Mouse (Mus musculus): Measurements from ENCODE around the gene Wfdc11. TPM values are rescaled to one million over a fixed set of nuclear protein-coding genes. Genes with fewer than 3 reads are reported as not detected.

Gene Wfdc11
- polyA plus RNA-seq, 1 experiment: not detected

- no peak within 1 kb of the TSS for H3K4me3 ChIP-seq (replicated peaks)
- peaks cover 14% of the 10 kb centered on the region for H3K27me3 ChIP-seq (replicated peaks)
These were observed 10.9 kb upstream of the Wfdc11 start, which contains the start of gene Wfdc13 for GRCm38 (mm10) chr2:164684807-164685206. Gene Wfdc13 (plus strand): TSS chr2:164685107.

GRCm38 (mm10) chr2:164679906-164680305 is 6.0 kb upstream of the Wfdc11 start:
- Histone ChIP-seq H3K4me3 (replicated peaks) (no peak overlapping the region), H3K36me3 (replicated peaks; ENCODE audit: low read length) (no peaks in the 10 kb centered on the region), H3K4me1 (peaks cover 14% of the 10 kb centered on the region), H3K9me3 (peaks cover 7% of the 10 kb centered on the region), H3K27me3 (replicated peaks) (peaks cover 6% of the 10 kb centered on the region)
- no peak for TF ChIP-seq GATA1 (IDR thresholded peaks at IDR 0.05; ENCODE audit: borderline replicate concordance, low read length)
- TF ChIP-seq FLI1 (IDR thresholded peaks at IDR 0.05; ENCODE audit: low read length): no peak

More at GRCm38 (mm10) chr2:164684807-164685206, 10.9 kb upstream of the Wfdc11 start, which contains the start of gene Wfdc13:
- Histone ChIP-seq H3K4me1 (peaks cover 3% of the 10 kb centered on the region), H3K36me3 (replicated peaks; ENCODE audit: low read length) (no peaks in the 10 kb centered on the region), H3K9me3 (no peaks in the 10 kb centered on the region)
- TF ChIP-seq FLI1 (IDR thresholded peaks at IDR 0.05; ENCODE audit: low read length): no peak
- no peak for TF ChIP-seq GATA1 (IDR thresholded peaks at IDR 0.05; ENCODE audit: borderline replicate concordance, low read length)

GRCm38 (mm10) chr2:164678848-164679625 is 5.2 kb upstream of the Wfdc11 start:
- Histone ChIP-seq H3K4me1 (peaks cover 14% of the 10 kb centered on the region), H3K27me3 (replicated peaks) (peaks cover 5% of the 10 kb centered on the region), H3K36me3 (replicated peaks; ENCODE audit: low read length) (no peaks in the 10 kb centered on the region), H3K9me3 (peaks cover 7% of the 10 kb centered on the region), H3K4me3 (replicated peaks) (peak overlapping the region; percentile 78)
- TF ChIP-seq FLI1 (IDR thresholded peaks at IDR 0.05; ENCODE audit: low read length) (no peak), GATA1 (IDR thresholded peaks at IDR 0.05; ENCODE audit: borderline replicate concordance, low read length) (no peak)

GRCm38 (mm10) chr2:164676916-164677685 is 3.2 kb upstream of the Wfdc11 start:
- Histone ChIP-seq H3K4me3 (replicated peaks) (no peak overlapping the region), H3K9me3 (peaks cover 11% of the 10 kb centered on the region), H3K4me1 (peaks cover 14% of the 10 kb centered on the region), H3K27me3 (replicated peaks) (peaks cover 3% of the 10 kb centered on the region), H3K36me3 (replicated peaks; ENCODE audit: low read length) (no peaks in the 10 kb centered on the region)
- TF ChIP-seq GATA1 (IDR thresholded peaks at IDR 0.05; ENCODE audit: borderline replicate concordance, low read length) (no peak), FLI1 (IDR thresholded peaks at IDR 0.05; ENCODE audit: low read length) (no peak)

- TF ChIP-seq FLI1 (IDR thresholded peaks at IDR 0.05; ENCODE audit: low read length) (no peak), GATA1 (IDR thresholded peaks at IDR 0.05; ENCODE audit: borderline replicate concordance, low read length) (no peak)
- Histone ChIP-seq H3K27me3 (replicated peaks) (peaks cover 3% of the 10 kb centered on the region), H3K9me3 (peaks cover 11% of the 10 kb centered on the region), H3K4me1 (peaks cover 14% of the 10 kb centered on the region), H3K4me3 (replicated peaks) (no peak overlapping the region), H3K36me3 (replicated peaks; ENCODE audit: low read length) (no peaks in the 10 kb centered on the region)
These were observed 2.2 kb upstream of the Wfdc11 start for GRCm38 (mm10) chr2:164676103-164676502.

GRCm38 (mm10) chr2:164670938-164671337 is 2.9 kb downstream of the Wfdc11 start:
- Histone ChIP-seq H3K36me3 (replicated peaks; ENCODE audit: low read length) (no peaks in the 10 kb centered on the region), H3K9me3 (peaks cover 25% of the 10 kb centered on the region), H3K27me3 (replicated peaks) (peaks cover 3% of the 10 kb centered on the region), H3K4me1 (no peaks in the 10 kb centered on the region), H3K4me3 (replicated peaks) (no peak overlapping the region)
- TF ChIP-seq FLI1 (IDR thresholded peaks at IDR 0.05; ENCODE audit: low read length) (no peak), GATA1 (IDR thresholded peaks at IDR 0.05; ENCODE audit: borderline replicate concordance, low read length) (no peak)

GRCm38 (mm10) chr2:164670261-164670660 is 3.6 kb downstream of the Wfdc11 start:
- no peak overlapping the region for H3K4me3 ChIP-seq (replicated peaks)
- peaks cover 2% of the 10 kb centered on the region for H3K27me3 ChIP-seq (replicated peaks)
- no peaks in the 10 kb centered on the region for H3K4me1 ChIP-seq
- H3K9me3 ChIP-seq: peaks cover 21% of the 10 kb centered on the region
- TF ChIP-seq FLI1 (IDR thresholded peaks at IDR 0.05; ENCODE audit: low read length) (no peak), GATA1 (IDR thresholded peaks at IDR 0.05; ENCODE audit: borderline replicate concordance, low read length) (no peak)
- H3K36me3 ChIP-seq (replicated peaks; ENCODE audit: low read length): no peaks in the 10 kb centered on the region

DNA sequence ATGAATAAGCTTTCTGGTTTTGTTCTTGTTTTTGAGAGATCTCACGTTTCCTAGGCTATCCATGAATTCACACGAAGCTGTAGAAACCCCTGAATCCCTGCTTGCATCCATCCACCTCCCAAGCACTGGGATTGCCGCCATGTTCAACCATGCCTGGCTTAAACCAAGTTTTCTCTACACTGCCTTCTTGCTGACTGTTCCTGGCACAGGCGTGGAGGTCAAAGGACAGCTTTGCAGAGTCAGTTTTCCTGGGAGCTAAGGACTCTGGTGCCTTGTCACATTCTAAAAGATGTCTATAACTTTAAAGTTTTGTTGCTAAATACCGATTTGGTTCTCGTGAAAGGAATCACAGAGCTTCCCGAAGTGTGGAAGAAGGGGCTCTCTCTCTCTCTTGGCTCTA is 9.0 kb downstream of the Wfdc11 start:
- no peak overlapping the region for H3K4me3 ChIP-seq (replicated peaks)
- no peaks in the 10 kb centered on the region for H3K4me1 ChIP-seq
- H3K9me3 ChIP-seq: peaks cover 17% of the 10 kb centered on the region
- no peaks in the 10 kb centered on the region for H3K27me3 ChIP-seq (replicated peaks)
- no peaks in the 10 kb centered on the region for H3K36me3 ChIP-seq (replicated peaks; ENCODE audit: low read length)
- no peak for TF ChIP-seq GATA1 (IDR thresholded peaks at IDR 0.05; ENCODE audit: borderline replicate concordance, low read length)
- TF ChIP-seq FLI1 (IDR thresholded peaks at IDR 0.05; ENCODE audit: low read length): no peak

DNA sequence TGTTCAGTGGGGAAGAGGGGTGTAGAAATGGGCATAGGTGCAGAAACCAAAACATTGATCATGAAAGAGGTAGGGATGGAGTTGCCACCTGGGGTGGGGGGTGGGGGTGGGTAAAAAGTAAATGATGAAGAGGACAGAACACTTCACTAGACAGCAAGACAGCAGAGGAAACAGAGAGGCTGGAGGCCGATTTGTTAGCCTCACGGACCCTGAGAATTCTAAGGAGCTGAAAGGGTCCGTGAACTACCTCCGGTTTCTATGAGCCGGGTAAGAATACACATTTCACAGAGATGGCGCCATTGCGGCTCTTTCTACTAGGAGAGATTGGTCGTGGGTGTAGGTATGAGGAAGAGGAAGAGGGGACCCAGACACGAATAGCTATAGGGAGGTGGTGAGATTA is 17.4 kb downstream of the Wfdc11 start, which contains the start of gene Wfdc9:
TSS of gene Wfdc9 (minus strand) at position 101 of the 400 bp plus-strand sequence.
- no peaks in the 10 kb centered on the region for H3K36me3 ChIP-seq (replicated peaks; ENCODE audit: low read length)
- peaks cover 7% of the 10 kb centered on the region for H3K4me1 ChIP-seq
- no peaks in the 10 kb centered on the region for H3K9me3 ChIP-seq
- no peak within 1 kb of the TSS for H3K4me3 ChIP-seq (replicated peaks)
- TF ChIP-seq GATA1 (IDR thresholded peaks at IDR 0.05; ENCODE audit: borderline replicate concordance, low read length) (no peak), FLI1 (IDR thresholded peaks at IDR 0.05; ENCODE audit: low read length) (no peak)
- peaks cover 6% of the 10 kb centered on the region for H3K27me3 ChIP-seq (replicated peaks)

- H3K9me3 ChIP-seq: no peaks in the 10 kb centered on the region
- no peaks in the 10 kb centered on the region for H3K36me3 ChIP-seq (replicated peaks; ENCODE audit: low read length)
- peaks cover 8% of the 10 kb centered on the region for H3K4me1 ChIP-seq
- peaks cover 6% of the 10 kb centered on the region for H3K27me3 ChIP-seq (replicated peaks)
- TF ChIP-seq GATA1 (IDR thresholded peaks at IDR 0.05; ENCODE audit: borderline replicate concordance, low read length) (no peak), FLI1 (IDR thresholded peaks at IDR 0.05; ENCODE audit: low read length) (no peak)
- H3K4me3 ChIP-seq (replicated peaks): no peak within 1 kb of the TSS
These were observed 18.0 kb downstream of the Wfdc11 start, which contains the start of gene Wfdc10 for GRCm38 (mm10) chr2:164655858-164656257. Gene Wfdc10 (plus strand): TSS chr2:164656046.

Measured in megakaryocyte, embryonic 14.5 days (primary cell).